Mouse (Mus musculus) limb, embryonic 12.5 days (tissue): Measurements from ENCODE around the gene Zrsr1. TPM values are rescaled to one million over a fixed set of nuclear protein-coding genes. Genes with fewer than 3 reads are reported as not detected.
A peak's percentile ranks its signal among the peaks of the same experiment; 100 is the strongest.

Source experiments
- ATAC-seq: fragments of 200-750 bp; cut with Nextera tagmentation; 2 replicates; pipeline ENCODE4 v1.8.0; 2017; ENCODE audit warnings: low read depth, moderate TSS enrichment; ENCODE audit not compliant: insufficient number of reproducible peaks, insufficient read depth, low FRiP score, low TSS enrichment
- H3K27ac ChIP-seq: fragments of 300-500 bp; sonication (generic); 2 replicates; pipeline ENCODE4 v1.5.1; 2016; ENCODE audit warnings: mild to moderate bottlenecking, moderate library complexity
- H3K27me3 ChIP-seq: fragments of 300-500 bp; sonication (generic); 2 replicates; pipeline ENCODE4 v1.6.1; 2016; ENCODE audit warnings: mild to moderate bottlenecking, moderate library complexity
- H3K36me3 ChIP-seq: fragments of 300-500 bp; sonication (generic); 2 replicates; pipeline ENCODE4 v1.6.1; 2016; ENCODE audit warnings: mild to moderate bottlenecking, moderate library complexity
- H3K4me1 ChIP-seq: fragments of 300-500 bp; sonication (generic); replicated peaks from 2 replicates; pipeline ENCODE4 v1.6.1; 2016
- H3K4me2 ChIP-seq: fragments of 300-500 bp; sonication (generic); 2 replicates; pipeline ENCODE4 v1.6.1; 2016; ENCODE audit warnings: mild to moderate bottlenecking, moderate library complexity
- H3K4me3 ChIP-seq: fragments of 300-500 bp; sonication (generic); replicated peaks from 2 replicates; pipeline ENCODE4 v1.5.1; 2016; ENCODE audit warnings: mild to moderate bottlenecking
- H3K9ac ChIP-seq: fragments of 300-500 bp; sonication (generic); replicated peaks from 2 replicates; pipeline ENCODE4 v1.6.1; 2016; ENCODE audit warnings: mild to moderate bottlenecking, moderate library complexity
- H3K9me3 ChIP-seq: fragments of 300-500 bp; sonication (generic); 2 replicates; pipeline ENCODE4 v1.6.1; 2016; ENCODE audit warnings: mild to moderate bottlenecking, moderate library complexity
- WGBS: fragments of 180-500 bp; shearing (Covaris S2); methylation state at CpG from one replicate; pipeline ENCODE4 v1.1.7; 2016; 5-methylcytosine and 5-hydroxymethylcytosine counted together
- polyA plus RNA-seq: library from polyadenylated mRNA; unstranded; fragments of >200 nt; fragmentation: Nextera tagmentation; extraction: Ambion mirVana; gene quantifications from 2 replicates; pipeline ENCODE4 v1.2.1, GENCODE M21; 2016

The Zrsr1 gene
- 2.9 and 3.0 TPM in 2 replicates for polyA plus RNA-seq

GRCm38 (mm10) chr11:22971835-22972709 is at the start of gene Zrsr1:
Gene Zrsr1, plus strand, starts transcription at chr11:22972005.
- Histone ChIP-seq H3K4me2 (peak within 1 kb of the TSS; percentile 73), H3K27ac (peak within 1 kb of the TSS; percentile 79), H3K9ac (peak within 1 kb of the TSS; percentile 44), H3K27me3 (no peaks in the 10 kb centered on the region), H3K36me3 (peaks cover 53% of the 10 kb centered on the region), H3K9me3 (peaks cover 41% of the 10 kb centered on the region), H3K4me3 (peak within 1 kb of the TSS; percentile 57), H3K4me1 (peaks cover 22% of the 10 kb centered on the region)
- ATAC-seq: peak; percentile 78
- WGBS: 50% methylated on average over 56 of the region's 56 CpGs

- Histone ChIP-seq H3K27ac (no peak overlapping the region), H3K36me3 (no peaks in the 10 kb centered on the region), H3K4me2 (no peak overlapping the region), H3K4me1 (no peaks in the 10 kb centered on the region), H3K9ac (no peak overlapping the region), H3K4me3 (no peak overlapping the region), H3K27me3 (no peaks in the 10 kb centered on the region), H3K9me3 (no peaks in the 10 kb centered on the region)
- no peak for ATAC-seq
- WGBS: 82% methylated on average over 2 of the region's 2 CpGs
These were observed 49.3 kb upstream of the Zrsr1 start for GRCm38 (mm10) chr11:22922546-22922945.

- ATAC-seq: no peak
- 84% methylated on average over 2 of the region's 2 CpGs for WGBS
- no peaks in the 10 kb centered on the region for H3K9me3 ChIP-seq
These were observed 48.2 kb upstream of the Zrsr1 start for GRCm38 (mm10) chr11:22923606-22924005.

GRCm38 (mm10) chr11:22928586-22929169 is 43.1 kb upstream of the Zrsr1 start:
- Histone ChIP-seq H3K4me2 (no peak overlapping the region), H3K27me3 (no peaks in the 10 kb centered on the region), H3K9me3 (no peaks in the 10 kb centered on the region), H3K36me3 (no peaks in the 10 kb centered on the region; the same call in 1 of the 2 replicates), H3K9ac (no peak overlapping the region), H3K4me1 (0 out of 2 replicates have a peak, but pooled peaks cover 5% of the 10 kb centered on the region), H3K27ac (no peak overlapping the region), H3K4me3 (no peak overlapping the region)
- no peak for ATAC-seq
- WGBS: 83% methylated on average over 8 of the region's 8 CpGs

More at GRCm38 (mm10) chr11:22923606-22924005, 48.2 kb upstream of the Zrsr1 start:
- H3K4me1 ChIP-seq: no peaks in the 10 kb centered on the region
- no peak overlapping the region for H3K4me2 ChIP-seq
- H3K9ac ChIP-seq: no peak overlapping the region
- no peak overlapping the region for H3K27ac ChIP-seq
- H3K4me3 ChIP-seq: no peak overlapping the region
- no peaks in the 10 kb centered on the region for H3K27me3 ChIP-seq
- H3K36me3 ChIP-seq: no peaks in the 10 kb centered on the region

GRCm38 (mm10) chr11:22930129-22930528 is 41.7 kb upstream of the Zrsr1 start:
- H3K4me3 ChIP-seq: no peak overlapping the region
- H3K4me1 ChIP-seq: 0 out of 2 replicates have a peak, but pooled peaks cover 5% of the 10 kb centered on the region
- no peaks in the 10 kb centered on the region for H3K9me3 ChIP-seq
- ATAC-seq: no peak
- H3K36me3 ChIP-seq: no peaks in the 10 kb centered on the region; the same call in 1 of the 2 replicates
- H3K27ac ChIP-seq: no peak overlapping the region
- no peak overlapping the region for H3K9ac ChIP-seq
- no peak overlapping the region for H3K4me2 ChIP-seq
- 87% methylated on average over 2 of the region's 2 CpGs for WGBS
- no peaks in the 10 kb centered on the region for H3K27me3 ChIP-seq

- 97% methylated on average over 2 of the region's 2 CpGs for WGBS
- ATAC-seq: no peak
- no peak overlapping the region for H3K4me2 ChIP-seq
- no peak overlapping the region for H3K4me3 ChIP-seq
- H3K9me3 ChIP-seq: no peaks in the 10 kb centered on the region
- H3K27ac ChIP-seq: no peak overlapping the region
- no peak overlapping the region for H3K9ac ChIP-seq
- 0 out of 2 replicates have a peak, but pooled peaks cover 5% of the 10 kb centered on the region for H3K4me1 ChIP-seq
- H3K27me3 ChIP-seq: no peaks in the 10 kb centered on the region
- H3K36me3 ChIP-seq: no peaks in the 10 kb centered on the region; the same call in 1 of the 2 replicates
These were observed 40.4 kb upstream of the Zrsr1 start for GRCm38 (mm10) chr11:22931320-22931905.

GRCm38 (mm10) chr11:22932167-22932566 is 39.6 kb upstream of the Zrsr1 start:
- Histone ChIP-seq H3K27me3 (no peaks in the 10 kb centered on the region), H3K4me3 (no peak overlapping the region), H3K27ac (no peak overlapping the region), H3K9me3 (no peaks in the 10 kb centered on the region), H3K9ac (no peak overlapping the region), H3K4me2 (no peak overlapping the region), H3K4me1 (0 out of 2 replicates have a peak, but pooled peaks cover 5% of the 10 kb centered on the region), H3K36me3 (no peaks in the 10 kb centered on the region; the same call in 1 of the 2 replicates)
- ATAC-seq: no peak

GRCm38 (mm10) chr11:22936446-22937125 is 35.2 kb upstream of the Zrsr1 start:
- WGBS: 71% methylated on average over 5 of the region's 5 CpGs

GRCm38 (mm10) chr11:22937716-22938316 is 34.0 kb upstream of the Zrsr1 start:
- no peak for ATAC-seq
- Histone ChIP-seq H3K4me2 (no peak overlapping the region), H3K27ac (no peak overlapping the region), H3K4me1 (no peaks in the 10 kb centered on the region), H3K36me3 (no peaks in the 10 kb centered on the region), H3K27me3 (no peaks in the 10 kb centered on the region), H3K9ac (no peak overlapping the region), H3K9me3 (no peaks in the 10 kb centered on the region), H3K4me3 (no peak overlapping the region)
- 94% methylated on average over 4 of the region's 4 CpGs for WGBS

More at GRCm38 (mm10) chr11:22936446-22937125, 35.2 kb upstream of the Zrsr1 start:
- Histone ChIP-seq H3K4me1 (no peaks in the 10 kb centered on the region), H3K9me3 (no peaks in the 10 kb centered on the region), H3K27me3 (no peaks in the 10 kb centered on the region), H3K36me3 (no peaks in the 10 kb centered on the region), H3K9ac (no peak overlapping the region), H3K4me2 (no peak overlapping the region), H3K4me3 (no peak overlapping the region), H3K27ac (no peak overlapping the region)
- no peak for ATAC-seq

- no peaks in the 10 kb centered on the region for H3K9me3 ChIP-seq
- no peaks in the 10 kb centered on the region for H3K4me1 ChIP-seq
- H3K27ac ChIP-seq: no peak overlapping the region
- 83% methylated on average over 2 of the region's 2 CpGs for WGBS
- H3K4me2 ChIP-seq: no peak overlapping the region
- ATAC-seq: no peak
- H3K36me3 ChIP-seq: no peaks in the 10 kb centered on the region
- no peaks in the 10 kb centered on the region for H3K27me3 ChIP-seq
- no peak overlapping the region for H3K4me3 ChIP-seq
- H3K9ac ChIP-seq: no peak overlapping the region
These were observed 32.8 kb upstream of the Zrsr1 start for GRCm38 (mm10) chr11:22938983-22939382.
